Mouse (Mus musculus) gastrocnemius, postnatal 14 days (tissue): ENCODE results near the gene Obscn. TPM values are rescaled to one million over a fixed set of nuclear protein-coding genes. Genes with fewer than 3 reads are reported as not detected.

Experiments used
- DNase-seq: peaks from one replicate; pipeline ENCODE4 v3.0.0; 2021; ENCODE audit warnings: mixed read lengths
- intact Hi-C: fragments of 180-260 bp; cut with DNase I; formaldehyde crosslinking; loops from one replicate; pipeline ENCODE4 v1.15.1; 2025; ENCODE audit warnings: low total_unique reads
- microRNA-seq, 2 experiments: library from miRNA; unstranded; fragments of <30 nt; microRNA quantifications; one replicate each; pipeline ENCODE4 v1.2.0; 2021
- total RNA-seq, 2 experiments: library from RNA; stranded (reverse); gene quantifications; 2 replicates each; pipeline ENCODE4 v1.2.3; 2021

Obscn gene
- total RNA-seq, 2 experiments from 2014 or later: 708 to 848 TPM

GRCm38 (mm10) chr11:58951210-58951609 lies 185.0 kb downstream of the Obscn start:
- no peak for DNase-seq
- intact Hi-C loops: no loop called here

- intact Hi-C loops: no loop called here
Observed at GRCm38 (mm10) chr11:58949480-58950431, 186.4 kb downstream of the Obscn start.

GRCm38 (mm10) chr11:58948542-58949479 lies 187.4 kb downstream of the Obscn start, which contains the start of gene Hist3h2ba:
Gene Hist3h2ba (plus strand): TSS chr11:58948920.
- DNase-seq: no peak
- intact Hi-C loops: no loop called here

More at GRCm38 (mm10) chr11:58949480-58950431, 186.4 kb downstream of the Obscn start:
- DNase-seq: no peak

GRCm38 (mm10) chr11:58947798-58948528 lies 188.2 kb downstream of the Obscn start:
- no peak for DNase-seq
- intact Hi-C loops: no loop called here

GRCm38 (mm10) chr11:58947306-58947705 lies 188.9 kb downstream of the Obscn start:
- intact Hi-C loops: no loop called here
- DNase-seq: no peak

Small RNAs within 50 kb of the gene (microRNA-seq; reads per million reads assigned to microRNA genes)
- gene Gm44313: 0 reads per million in 2 experiments

Other genes with a start within 250 kb of the Obscn start
- gene Zfp39, start 232.2 kb downstream of the Obscn start, total RNA-seq: 1 to 10 TPM; 4.1 to 5.3 TPM
- not detected for gene Btnl10, start 218.5 kb downstream of the Obscn start, total RNA-seq
- 100 to 1,000 TPM; 126 to 139 TPM for gene Rnf187, start 197.5 kb downstream of the Obscn start, total RNA-seq
- 1 to 10 TPM; 2.1 to 3.7 TPM for gene Hist3h2ba, start 187.5 kb downstream of the Obscn start, total RNA-seq
- gene Hist3h2a, start 181.7 kb downstream of the Obscn start, total RNA-seq: 10 to 100 TPM; 15.1 to 16.8 TPM
- under 1 TPM in 1 of 2 experiments, not detected in 1; 0.29 TPM for gene Trim17, start 181.7 kb downstream of the Obscn start, total RNA-seq
- 1 to 10 TPM; 9.3 to 9.6 TPM for gene Trim11, start 158.3 kb downstream of the Obscn start, total RNA-seq
- gene Iba57, start 27.3 kb upstream of the Obscn start, total RNA-seq: 10 to 100 TPM in 1 of 2 experiments, 1 to 10 TPM in 1; 7.7 to 10.6 TPM
- under 1 TPM; 0.27 to 0.62 TPM for gene Gjc2, start 46.8 kb upstream of the Obscn start, total RNA-seq
- 10 to 100 TPM; 17.1 to 20.2 TPM for gene Guk1, start 55.8 kb upstream of the Obscn start, total RNA-seq
- 10 to 100 TPM; 36.6 to 44.3 TPM for gene Mrpl55, start 66.1 kb upstream of the Obscn start, total RNA-seq
- 1 to 10 TPM; 4.1 to 4.6 TPM for gene 2310033P09Rik, start 71.9 kb upstream of the Obscn start, total RNA-seq
- 100 to 1,000 TPM; 195 to 207 TPM for gene Arf1, start 91.9 kb upstream of the Obscn start, total RNA-seq
- gene Wnt3a, start 154.3 kb upstream of the Obscn start, total RNA-seq: not detected
- gene Wnt9a, start 170.5 kb upstream of the Obscn start, total RNA-seq: 1 to 10 TPM; 8.8 to 9.8 TPM
- under 1 TPM in 1 of 2 experiments, not detected in 1; 0.23 TPM for gene Prss38, start 239.3 kb upstream of the Obscn start, total RNA-seq